Comparison of ENCODE assay signal across 9 mouse cellular contexts in the genomic region with DNA sequence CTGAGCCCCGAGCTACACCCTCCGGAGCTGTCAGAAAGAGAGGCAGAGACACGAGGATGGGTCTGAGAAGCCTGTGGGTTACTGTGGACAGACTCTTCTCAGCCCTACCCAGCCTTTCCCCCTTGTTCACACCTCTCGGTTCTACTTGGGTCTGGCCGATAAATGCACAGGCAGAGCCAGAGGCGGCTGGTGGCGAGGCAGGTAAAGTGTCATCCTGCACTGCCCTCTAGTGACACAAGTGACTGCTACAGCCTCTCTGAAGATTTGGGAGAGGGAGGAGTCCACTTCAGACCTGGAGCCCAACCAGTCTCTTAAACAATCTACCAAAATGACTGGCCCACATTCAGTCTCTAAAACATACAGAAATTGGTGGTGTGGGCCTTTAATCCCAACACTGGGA. TPM values are rescaled to one million over a fixed set of nuclear protein-coding genes. Genes with fewer than 3 reads are reported as not detected.
DNase-seq lines count a peak whose midpoint lies in the region; ATAC-seq and TF ChIP-seq lines count a peak whose summit lies in the region.
"Had no signal": no experiment of that assay in that cellular context is flagged by ENCODE, and none has a peak within 500 bp of the region (broad histone marks: within the 10 kb centered on the region; RNA-seq: fewer than 3 reads in every experiment).

No protein-coding gene starts in this region.

- H3K4me3 ChIP-seq in embryonic facial prominence, embryonic 15.5 days (replicated peaks), result no peak overlapping the region
- no peak overlapping the region for H3K4me3 ChIP-seq in heart, embryonic 13.5 days
- no peak overlapping the region for H3K4me3 ChIP-seq in kidney, embryonic 16.5 days (ENCODE audit: low read length)
- H3K4me3 ChIP-seq in liver, embryonic 11.5 days (ENCODE audit: low read depth, low read length), result no peak overlapping the region
- H3K4me3 ChIP-seq in stomach, postnatal 0 days (ENCODE audit: low read depth, low read length), result no peak overlapping the region
- H3K4me3 ChIP-seq: erythroblast, embryonic 14.5 days had no signal

- peak; percentile 66; the same call in 1 of the 2 replicates for ATAC-seq in embryonic facial prominence, embryonic 15.5 days (ENCODE audit: insufficient number of reproducible peaks, low FRiP score, low TSS enrichment, low read depth)
- ATAC-seq in heart, embryonic 13.5 days (ENCODE audit: extremely low read depth, insufficient number of reproducible peaks, low FRiP score, low TSS enrichment), result no peak
- peak; percentile 66 for ATAC-seq in kidney, embryonic 16.5 days (ENCODE audit: low FRiP score, low TSS enrichment)
- peak; percentile 50; the same call in 1 of the 2 replicates for ATAC-seq in liver, embryonic 11.5 days (replicated peaks; ENCODE audit: low FRiP score)
- ATAC-seq in stomach, postnatal 0 days (ENCODE audit: low FRiP score, low TSS enrichment), result peak; percentile 70

- WGBS in embryonic facial prominence, embryonic 15.5 days, result 18% methylated on average over 7 of the region's 7 CpGs
- 22% methylated on average over 7 of the region's 7 CpGs for WGBS in heart, embryonic 13.5 days
- 28% methylated on average over 7 of the region's 7 CpGs for WGBS in kidney, embryonic 16.5 days
- WGBS in liver, embryonic 11.5 days, result 32% methylated on average over 7 of the region's 7 CpGs
- whole genome bisulfite sequencing in stomach, postnatal 0 days, result 32% methylated on average over 7 of the region's 7 CpGs

- no peak for TF ChIP-seq EP300 in stomach, postnatal 0 days (optimal IDR thresholded peaks at IDR 0.05)

- H3K4me1 ChIP-seq in embryonic facial prominence, embryonic 15.5 days, result peaks cover 4% of the 10 kb centered on the region
- peaks cover 27% of the 10 kb centered on the region for H3K4me1 ChIP-seq in heart, embryonic 13.5 days
- peaks cover 4% of the 10 kb centered on the region for H3K4me1 ChIP-seq in kidney, embryonic 16.5 days (ENCODE audit: insufficient read depth, low read length)
- peaks cover 27% of the 10 kb centered on the region for H3K4me1 ChIP-seq in liver, embryonic 11.5 days (replicated peaks; ENCODE audit: control insufficient read depth, insufficient read depth, low read length)
- H3K4me1 ChIP-seq in stomach, postnatal 0 days (replicated peaks; ENCODE audit: control insufficient read depth, insufficient read depth), result no peaks in the 10 kb centered on the region

- no peak overlapping the region for H3K9ac ChIP-seq in embryonic facial prominence, embryonic 15.5 days
- H3K9ac ChIP-seq in heart, embryonic 13.5 days, result 0 out of 2 replicates have a peak overlapping the region, but pooled peaks have one; percentile 38
- no peak overlapping the region for H3K9ac ChIP-seq in kidney, embryonic 16.5 days (replicated peaks; ENCODE audit: low read length)
- H3K9ac ChIP-seq in liver, embryonic 11.5 days (ENCODE audit: low read depth, low read length), result no peak overlapping the region
- no peak overlapping the region for H3K9ac ChIP-seq in stomach, postnatal 0 days (ENCODE audit: low read length)

- H3K27ac ChIP-seq in embryonic facial prominence, embryonic 15.5 days (replicated peaks), result no peak overlapping the region
- H3K27ac ChIP-seq in heart, embryonic 13.5 days (replicated peaks), result no peak overlapping the region
- no peak overlapping the region for H3K27ac ChIP-seq in kidney, embryonic 16.5 days (ENCODE audit: low read length)
- H3K27ac ChIP-seq in liver, embryonic 11.5 days (ENCODE audit: low read depth, low read length), result no peak overlapping the region
- no peak overlapping the region for H3K27ac ChIP-seq in stomach, postnatal 0 days (replicated peaks)

- peak; percentile 78 for DNase-seq in CD4-positive helper T cell, adult 2 months (ENCODE audit: low read depth, low spot score)
- DNase-seq in adrenal gland, postnatal 4 days (ENCODE audit: low spot score in 2 of 2), result peak; percentile 30 to 60
- DNase-seq in liver, embryonic 11.5 days (ENCODE audit: low spot score), result peak; percentile 71
- DNase-seq in neural tube, embryonic 10.5 days (ENCODE audit: extremely low spot score, low spot score), result peak; percentile 85
- peak; percentile 81 for DNase-seq in stomach, postnatal 0 days (ENCODE audit: low spot score)

- no peaks in the 10 kb centered on the region for H3K9me3 ChIP-seq in embryonic facial prominence, embryonic 15.5 days (replicated peaks)
- no peaks in the 10 kb centered on the region for H3K9me3 ChIP-seq in heart, embryonic 13.5 days
- no peaks in the 10 kb centered on the region for H3K9me3 ChIP-seq in kidney, embryonic 16.5 days (ENCODE audit: low read length)
- H3K9me3 ChIP-seq in liver, embryonic 11.5 days (ENCODE audit: control insufficient read depth, low read length), result no peaks in the 10 kb centered on the region
- no peaks in the 10 kb centered on the region for H3K9me3 ChIP-seq in stomach, postnatal 0 days (ENCODE audit: control insufficient read depth, low read length)

- H3K27me3 ChIP-seq in embryonic facial prominence, embryonic 15.5 days, result no peaks in the 10 kb centered on the region
- peaks cover 6% of the 10 kb centered on the region; the same call in 1 of the 2 replicates for H3K27me3 ChIP-seq in heart, embryonic 13.5 days (replicated peaks)
- H3K27me3 ChIP-seq in kidney, embryonic 16.5 days (ENCODE audit: insufficient read depth, low read length), result no peaks in the 10 kb centered on the region
- H3K27me3 ChIP-seq in liver, embryonic 11.5 days (replicated peaks; ENCODE audit: control insufficient read depth, insufficient read depth, low read length), result no peaks in the 10 kb centered on the region
- H3K27me3 ChIP-seq in stomach, postnatal 0 days (ENCODE audit: control insufficient read depth, insufficient read depth, low read length), result no peaks in the 10 kb centered on the region

- no peak overlapping the region for H3K4me2 ChIP-seq in embryonic facial prominence, embryonic 15.5 days (replicated peaks)
- no peak overlapping the region for H3K4me2 ChIP-seq in heart, embryonic 13.5 days
- H3K4me2 ChIP-seq in kidney, embryonic 16.5 days (replicated peaks; ENCODE audit: low read depth, low read length), result no peak overlapping the region
- H3K4me2 ChIP-seq in liver, embryonic 11.5 days, result no peak overlapping the region
- no peak overlapping the region for H3K4me2 ChIP-seq in stomach, postnatal 0 days (replicated peaks; ENCODE audit: low read depth)

- H3K36me3 ChIP-seq in embryonic facial prominence, embryonic 15.5 days, result peaks cover 54% of the 10 kb centered on the region
- H3K36me3 ChIP-seq in heart, embryonic 13.5 days, result peaks cover 38% of the 10 kb centered on the region
- H3K36me3 ChIP-seq in kidney, embryonic 16.5 days (ENCODE audit: insufficient read depth, low read length), result peaks cover 34% of the 10 kb centered on the region
- H3K36me3 ChIP-seq in liver, embryonic 11.5 days (ENCODE audit: control insufficient read depth, insufficient read depth, low read length), result peaks cover 8% of the 10 kb centered on the region; the same call in 1 of the 2 replicates
- peaks cover 19% of the 10 kb centered on the region; the same call in 1 of the 2 replicates for H3K36me3 ChIP-seq in stomach, postnatal 0 days (ENCODE audit: control insufficient read depth, insufficient read depth, low read length)

- TF ChIP-seq CTCF in stomach, postnatal 0 days (IDR thresholded peaks at IDR 0.05; ENCODE audit: low read depth), result peak; percentile 91

RNA-seq across cellular contexts. Expression of a gene that starts 6.3 kb away (rescaled TPM):
- total RNA-seq in adrenal gland, postnatal 4 days (2021), result 10 to 100 TPM; 71.6 to 74.7 TPM
- polyA plus RNA-seq in embryonic facial prominence, embryonic 15.5 days (2015; fragmentation: Nextera tagmentation; extraction: Ambion mirVana), result 77.7 and 82.3 TPM in 2 replicates
- polyA plus RNA-seq in heart, embryonic 13.5 days (2015; fragmentation: Nextera tagmentation; extraction: Ambion mirVana), result 50.4 and 52.4 TPM in 2 replicates
- 83.7 and 88.3 TPM in 2 replicates for polyA plus RNA-seq in kidney, embryonic 16.5 days (2015; fragmentation: Nextera tagmentation; extraction: Ambion mirVana)
- polyA plus RNA-seq in liver, embryonic 11.5 days (2014; fragmentation: Nextera tagmentation; extraction: Ambion mirVana), result 69.6 and 71.3 TPM in 2 replicates
- polyA plus RNA-seq in stomach, postnatal 0 days (2015; fragmentation: Nextera tagmentation; extraction: Ambion mirVana), result 61.7 and 64.9 TPM in 2 replicates

RNA-seq across cellular contexts. Expression of a gene that starts 17.9 kb away (rescaled TPM):
- 1 to 10 TPM in 1 of 2 experiments, under 1 TPM in 1; 0.28 to 7.8 TPM for total RNA-seq in adrenal gland, postnatal 4 days (2021)
- 5.6 and 6.1 TPM in 2 replicates for polyA plus RNA-seq in embryonic facial prominence, embryonic 15.5 days (2015; fragmentation: Nextera tagmentation; extraction: Ambion mirVana)
- polyA plus RNA-seq in heart, embryonic 13.5 days (2015; fragmentation: Nextera tagmentation; extraction: Ambion mirVana), result 0.79 and 1.0 TPM in 2 replicates
- 52.5 and 55.8 TPM in 2 replicates for polyA plus RNA-seq in kidney, embryonic 16.5 days (2015; fragmentation: Nextera tagmentation; extraction: Ambion mirVana)
- polyA plus RNA-seq in liver, embryonic 11.5 days (2014; fragmentation: Nextera tagmentation; extraction: Ambion mirVana), result 1.8 and 2.2 TPM in 2 replicates
- polyA plus RNA-seq in stomach, postnatal 0 days (2015; fragmentation: Nextera tagmentation; extraction: Ambion mirVana), result 112 and 116 TPM in 2 replicates

RNA-seq across cellular contexts. Expression of a gene that starts 33.8 kb away (rescaled TPM):
- total RNA-seq in adrenal gland, postnatal 4 days (2021), result 10 to 100 TPM; 27.5 to 35.0 TPM
- polyA plus RNA-seq in embryonic facial prominence, embryonic 15.5 days (2015; fragmentation: Nextera tagmentation; extraction: Ambion mirVana), result 28.2 and 30.5 TPM in 2 replicates
- polyA plus RNA-seq in heart, embryonic 13.5 days (2015; fragmentation: Nextera tagmentation; extraction: Ambion mirVana), result 53.3 and 55.6 TPM in 2 replicates
- 38.0 TPM in 2 replicates for polyA plus RNA-seq in kidney, embryonic 16.5 days (2015; fragmentation: Nextera tagmentation; extraction: Ambion mirVana)
- 206 and 226 TPM in 2 replicates for polyA plus RNA-seq in liver, embryonic 11.5 days (2014; fragmentation: Nextera tagmentation; extraction: Ambion mirVana)
- 56.7 and 57.1 TPM in 2 replicates for polyA plus RNA-seq in stomach, postnatal 0 days (2015; fragmentation: Nextera tagmentation; extraction: Ambion mirVana)
